In the genomic region with DNA sequence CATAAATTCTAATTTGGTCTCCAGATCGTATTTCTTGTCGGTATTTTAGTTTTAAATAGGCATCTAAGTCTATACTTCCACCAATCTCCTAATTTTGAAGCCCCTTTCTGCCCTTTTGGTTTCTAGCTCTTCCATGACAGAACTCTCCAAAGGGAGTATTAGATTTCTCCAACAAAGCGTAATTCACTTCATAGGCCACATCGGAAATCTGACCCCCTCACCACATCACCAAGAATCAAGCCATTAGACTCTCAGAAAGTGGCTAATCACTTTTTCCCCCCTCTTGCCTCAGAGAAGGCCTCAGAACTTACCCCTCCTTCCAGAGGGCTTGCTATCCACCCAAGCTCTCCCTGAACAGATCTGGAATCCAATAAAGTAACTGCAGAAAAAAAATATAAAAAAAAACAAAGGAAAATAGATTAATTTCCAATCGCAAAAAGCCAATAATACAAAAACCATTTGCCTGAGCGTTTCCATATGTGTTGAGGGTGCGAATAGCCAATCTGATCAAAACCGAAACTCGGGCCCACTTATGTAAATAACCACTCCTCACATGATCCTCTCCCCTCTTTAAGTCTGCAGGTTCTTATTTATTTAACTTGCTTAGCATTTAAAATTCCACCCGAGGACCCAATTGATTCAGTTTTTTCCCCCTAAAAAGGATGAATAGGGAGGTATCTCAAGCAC, we compare ENCODE assay signal across 7 mouse cellular contexts. TPM values are rescaled to one million over a fixed set of nuclear protein-coding genes. Genes with fewer than 3 reads are reported as not detected.
A peak's percentile ranks its signal among the peaks of the same experiment; 100 is the strongest.
DNase-seq lines count a peak whose midpoint lies in the region; ATAC-seq lines count a peak whose summit lies in the region.

No protein-coding gene starts in this region.

- H3K9me3 ChIP-seq in liver, embryonic 11.5 days (ENCODE audit: control insufficient read depth, low read length), result no peaks in the 10 kb centered on the region
- H3K9me3 ChIP-seq in forebrain, embryonic 10.5 days, result no peaks in the 10 kb centered on the region
- H3K9me3 ChIP-seq in intestine, embryonic 16.5 days (ENCODE audit: control insufficient read depth, low read length), result no peaks in the 10 kb centered on the region
- no peaks in the 10 kb centered on the region for H3K9me3 ChIP-seq in stomach, embryonic 14.5 days (ENCODE audit: control insufficient read depth, low read depth, low read length)

- DNase-seq in liver, embryonic 11.5 days (ENCODE audit: low spot score), result no peak
- no peak for DNase-seq in liver
- DNase-seq in forebrain, embryonic 10.5 days (ENCODE audit: extremely low spot score, low spot score), result no peak
- DNase-seq in cerebellum, adult 11 months, result no peak
- DNase-seq in cerebellum, adult 9-11 months, result no peak

- H3K36me3 ChIP-seq in liver, embryonic 11.5 days (ENCODE audit: control insufficient read depth, insufficient read depth, low read length), result no peaks in the 10 kb centered on the region
- H3K36me3 ChIP-seq in forebrain, embryonic 10.5 days (replicated peaks), result peaks cover 42% of the 10 kb centered on the region
- peaks cover 4% of the 10 kb centered on the region for H3K36me3 ChIP-seq in intestine, embryonic 16.5 days (ENCODE audit: control insufficient read depth, insufficient read depth, low read length)
- peaks cover 3% of the 10 kb centered on the region; the same call in 1 of the 2 replicates for H3K36me3 ChIP-seq in stomach, embryonic 14.5 days (ENCODE audit: control insufficient read depth, insufficient read depth, low read length)

- H3K4me3 ChIP-seq in liver, embryonic 11.5 days (ENCODE audit: low read depth, low read length), result no peak overlapping the region
- H3K4me3 ChIP-seq in forebrain, embryonic 10.5 days, result peak overlapping the region; percentile 81
- H3K4me3 ChIP-seq in intestine, embryonic 16.5 days (ENCODE audit: low read length), result no peak overlapping the region
- H3K4me3 ChIP-seq in stomach, embryonic 14.5 days (ENCODE audit: low read depth, low read length), result peak overlapping the region; percentile 65; the same call in 1 of the 2 replicates

- H3K27me3 ChIP-seq in liver, embryonic 11.5 days (replicated peaks; ENCODE audit: control insufficient read depth, insufficient read depth, low read length), result peaks cover 28% of the 10 kb centered on the region
- H3K27me3 ChIP-seq in forebrain, embryonic 10.5 days (ENCODE audit: poor library complexity, severe bottlenecking), result peaks cover 22% of the 10 kb centered on the region
- H3K27me3 ChIP-seq in intestine, embryonic 16.5 days (replicated peaks; ENCODE audit: control insufficient read depth, insufficient read depth, low read length), result no peaks in the 10 kb centered on the region
- H3K27me3 ChIP-seq in stomach, embryonic 14.5 days (ENCODE audit: control insufficient read depth, insufficient read depth, low read length), result no peaks in the 10 kb centered on the region

- peaks cover 2% of the 10 kb centered on the region; the same call in 1 of the 2 replicates for H3K4me1 ChIP-seq in liver, embryonic 11.5 days (replicated peaks; ENCODE audit: control insufficient read depth, insufficient read depth, low read length)
- peaks cover 78% of the 10 kb centered on the region for H3K4me1 ChIP-seq in forebrain, embryonic 10.5 days
- peaks cover 21% of the 10 kb centered on the region for H3K4me1 ChIP-seq in intestine, embryonic 16.5 days (ENCODE audit: control insufficient read depth, insufficient read depth, low read length)
- H3K4me1 ChIP-seq in stomach, embryonic 14.5 days (ENCODE audit: control insufficient read depth, insufficient read depth, low read length), result peaks cover 15% of the 10 kb centered on the region; the same call in 1 of the 2 replicates

- ATAC-seq in liver, embryonic 11.5 days (replicated peaks; ENCODE audit: low FRiP score), result no peak
- ATAC-seq in intestine, embryonic 16.5 days, result no peak
- ATAC-seq in stomach, embryonic 14.5 days (ENCODE audit: insufficient number of reproducible peaks, insufficient read depth, low FRiP score, low read depth), result no peak

- peak overlapping the region; percentile 89; the same call in 1 of the 2 replicates for H3K4me2 ChIP-seq in liver, embryonic 11.5 days
- 0 out of 2 replicates have a peak overlapping the region, but pooled peaks have one; percentile 98 for H3K4me2 ChIP-seq in intestine, embryonic 16.5 days (ENCODE audit: low read depth, low read length)
- peak overlapping the region; percentile 95 for H3K4me2 ChIP-seq in stomach, embryonic 14.5 days (replicated peaks; ENCODE audit: low read depth, low read length)

- H3K27ac ChIP-seq in liver, embryonic 11.5 days (ENCODE audit: low read depth, low read length), result no peak overlapping the region
- H3K27ac ChIP-seq in forebrain, embryonic 10.5 days, result peak overlapping the region; percentile 93
- no peak overlapping the region for H3K27ac ChIP-seq in intestine, embryonic 16.5 days (ENCODE audit: low read length)
- H3K27ac ChIP-seq in stomach, embryonic 14.5 days (ENCODE audit: low read length), result no peak overlapping the region

- 63% methylated on average over 10 of the region's 10 CpGs for WGBS in liver, embryonic 11.5 days
- WGBS in forebrain, embryonic 10.5 days, result 34% methylated on average over 10 of the region's 10 CpGs
- WGBS in intestine, embryonic 16.5 days, result 60% methylated on average over 10 of the region's 10 CpGs
- WGBS in stomach, embryonic 14.5 days, result 47% methylated on average over 10 of the region's 10 CpGs

- no peak overlapping the region for H3K9ac ChIP-seq in liver, embryonic 11.5 days (ENCODE audit: low read depth, low read length)
- H3K9ac ChIP-seq in intestine, embryonic 16.5 days (ENCODE audit: low read depth, low read length), result no peak overlapping the region
- H3K9ac ChIP-seq in stomach, embryonic 14.5 days (replicated peaks; ENCODE audit: low read depth, low read length), result no peak overlapping the region

RNA-seq across cellular contexts. Expression of a gene that starts 3.4 kb away (rescaled TPM):
- 5.6 and 6.8 TPM in 2 replicates for polyA plus RNA-seq in liver, embryonic 11.5 days (2014; fragmentation: Nextera tagmentation; extraction: Ambion mirVana)
- 22.9 and 25.9 TPM in 2 replicates for polyA plus RNA-seq in forebrain, embryonic 10.5 days (2016; fragmentation: Nextera tagmentation; extraction: Ambion mirVana)
- polyA plus RNA-seq in intestine, embryonic 16.5 days (2015; fragmentation: Nextera tagmentation; extraction: Ambion mirVana), result 5.0 and 6.0 TPM in 2 replicates
- polyA plus RNA-seq in stomach, embryonic 14.5 days (2014; fragmentation: Nextera tagmentation; extraction: Ambion mirVana), result 18.2 and 19.9 TPM in 2 replicates

Comparison
In these comparisons a context has a peak if more than half of its experiments do, and no peak if none do; other contexts are left out.
1. H3K4me3 ChIP-seq: peak in forebrain, embryonic 10.5 days (single experiment) and stomach, embryonic 14.5 days (single experiment); none in liver, embryonic 11.5 days (single experiment) and intestine, embryonic 16.5 days (single experiment).
2. Peak in every context shown above with its lines, with median percentiles within 50 percentile points of each other: H3K4me2 ChIP-seq.